Mouse (Mus musculus) mouse embryonic stem cell (cell line): ENCODE data around the gene Mamdc2.

ENCODE experiments used
- in situ Hi-C, 2 experiments: fragments of 300-500 bp; cut with MboI; formaldehyde crosslinking; loops; 1 replicate in 1 of 2; 3 replicates in 1 of 2; pipeline ENCODE4 v1.14.3; 2019 to 2020; ENCODE audit warnings: low sequenced_read_pairs in 2 of 2, low pct_unique_long_range_greater_than_20kb in 1 of 2, mixed read lengths in 1 of 2; ENCODE audit not compliant: unreplicated experiment in 1 of 2

The Mamdc2 gene

DNA sequence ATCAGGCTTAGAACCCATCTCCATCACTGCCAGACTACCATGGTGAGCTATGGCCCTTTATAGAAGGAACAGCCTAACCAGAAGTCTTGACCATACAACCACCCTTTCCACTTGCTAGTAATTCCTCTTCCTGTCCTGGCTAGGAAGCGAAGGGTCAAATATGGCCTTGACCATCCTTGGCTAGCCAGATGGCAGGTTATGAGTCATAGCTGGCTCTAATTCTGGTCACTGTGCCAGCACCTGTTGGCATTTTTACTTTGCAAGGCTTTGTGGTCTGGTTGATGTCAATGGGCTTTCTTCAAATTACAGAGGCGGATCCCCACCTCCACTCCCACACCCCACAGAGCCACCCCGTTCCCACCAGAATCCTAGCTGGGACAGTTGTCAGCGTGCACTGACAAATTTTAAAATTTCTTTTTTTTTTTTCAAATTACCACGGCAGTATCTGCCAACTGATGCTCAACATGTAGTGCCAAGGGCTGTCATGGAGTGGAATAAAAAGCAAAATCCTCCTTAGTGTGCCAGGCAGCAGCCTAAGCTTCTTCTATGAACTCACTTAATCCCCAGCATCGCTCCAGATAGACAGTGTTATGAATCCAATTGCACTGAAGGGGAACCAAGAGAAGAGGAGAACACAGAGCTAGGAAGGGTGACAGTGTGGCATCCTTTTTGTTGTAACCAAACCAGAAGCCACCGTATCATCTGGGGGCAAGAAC, 73.1 kb downstream of the Mamdc2 start:
- in situ Hi-C loops: loop anchor here (5.0 kb wide), 1 partner anchor 147 kb away; no protein-coding TSS in a partner anchor

DNA sequence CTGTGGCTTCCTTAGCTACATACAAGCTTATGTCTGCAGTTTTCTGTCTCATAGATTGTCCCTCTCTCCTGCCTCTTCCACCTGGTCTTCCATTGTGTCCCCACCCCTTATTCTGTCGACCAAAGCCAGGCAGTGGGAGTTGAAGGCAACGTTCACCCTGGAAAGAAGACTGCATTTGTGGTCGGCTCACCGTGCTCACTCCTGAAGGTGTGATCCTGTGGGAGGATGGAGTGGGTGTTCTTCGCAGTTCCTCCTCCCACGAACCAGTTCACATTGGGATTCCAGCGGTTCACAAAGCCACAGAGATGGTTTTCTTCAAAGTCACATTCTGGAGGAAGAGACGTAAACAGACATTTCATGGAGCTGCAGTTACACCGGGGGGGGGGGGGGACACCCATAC, 74.5 kb downstream of the Mamdc2 start:
- in situ Hi-C loops: loop anchor here (5.0 kb wide), 1 partner anchor 149 kb away; no protein-coding TSS in a partner anchor

GRCm38 (mm10) chr19:23373287-23373686, 75.0 kb downstream of the Mamdc2 start:
- in situ Hi-C loops: loop anchor here (5.0 kb wide), 1 partner anchor 149 kb away; no protein-coding TSS in a partner anchor

DNA sequence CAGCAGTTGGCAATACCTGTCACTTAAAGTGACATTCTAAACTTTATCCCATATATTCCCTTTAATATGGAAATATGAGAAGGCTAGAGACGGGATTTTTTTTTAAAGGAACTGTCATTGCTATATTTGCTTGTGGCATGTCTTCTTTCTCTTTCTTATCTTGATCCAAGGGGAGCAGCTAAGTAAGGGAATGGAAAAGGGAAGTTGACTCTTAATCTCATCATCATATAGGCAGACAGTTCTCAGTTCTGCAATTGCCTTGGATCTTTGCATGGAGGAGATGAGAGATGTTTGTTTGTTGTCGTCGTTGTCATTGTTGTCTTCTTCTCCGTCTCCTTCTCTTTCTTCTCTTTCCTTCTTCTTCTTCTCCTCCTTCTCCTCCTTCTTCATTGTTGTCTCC, 79.0 kb downstream of the Mamdc2 start:
- in situ Hi-C loops: no loop called here

GRCm38 (mm10) chr19:23362006-23362405, 86.2 kb downstream of the Mamdc2 start:
- in situ Hi-C loops: no loop called here

- in situ Hi-C loops: no loop called here
These were observed 87.1 kb downstream of the Mamdc2 start for GRCm38 (mm10) chr19:23361124-23361523.

DNA sequence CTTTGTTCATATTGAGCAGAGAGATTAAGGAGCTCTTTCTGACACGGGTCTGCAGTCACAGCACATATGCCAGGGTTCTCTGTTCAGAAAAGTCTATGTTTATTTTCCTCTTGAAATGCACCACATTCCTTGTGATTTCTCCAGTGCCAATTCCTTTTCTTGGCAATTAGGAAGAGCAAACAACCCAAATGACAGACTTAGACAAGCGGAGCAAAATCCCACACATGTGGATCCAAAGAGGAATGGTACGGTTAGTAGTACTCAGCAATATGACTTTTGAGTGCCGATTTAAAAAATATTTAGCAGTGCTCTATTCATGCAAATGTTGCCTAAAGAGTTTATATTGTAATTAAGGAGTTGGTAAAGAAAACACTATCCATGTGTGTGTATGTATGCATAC, 87.7 kb downstream of the Mamdc2 start:
- in situ Hi-C loops: no loop called here

- in situ Hi-C loops: no loop called here
These were observed 91.0 kb downstream of the Mamdc2 start for GRCm38 (mm10) chr19:23357253-23357652.

DNA sequence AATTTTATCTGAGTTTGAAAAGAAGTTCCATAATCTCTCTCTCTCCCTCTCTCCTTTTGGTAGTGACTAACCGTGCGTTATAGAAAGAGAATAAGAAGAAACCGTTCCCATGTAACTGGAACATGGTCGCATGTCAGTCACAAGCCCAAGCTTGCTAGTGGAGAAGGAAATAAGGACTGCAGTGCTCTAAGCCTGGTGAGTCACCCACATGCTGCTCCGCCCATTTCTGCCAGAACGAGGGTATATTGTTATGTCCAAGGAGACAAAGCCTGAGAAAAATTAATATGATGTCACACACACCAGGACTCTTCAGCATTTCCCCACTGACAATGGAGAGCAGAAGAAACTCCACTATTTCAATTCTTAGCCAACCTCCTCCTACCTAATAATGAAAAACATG, 93.5 kb downstream of the Mamdc2 start:
- in situ Hi-C loops: no loop called here

- in situ Hi-C loops: no loop called here
These were observed 94.3 kb downstream of the Mamdc2 start for GRCm38 (mm10) chr19:23353881-23354401.

- in situ Hi-C loops: no loop called here
These were observed 95.1 kb downstream of the Mamdc2 start for GRCm38 (mm10) chr19:23353161-23353560.

GRCm38 (mm10) chr19:23351808-23352491, 96.3 kb downstream of the Mamdc2 start:
- in situ Hi-C loops: no loop called here

GRCm38 (mm10) chr19:23349930-23350329, 98.3 kb downstream of the Mamdc2 start:
- in situ Hi-C loops: no loop called here

DNA sequence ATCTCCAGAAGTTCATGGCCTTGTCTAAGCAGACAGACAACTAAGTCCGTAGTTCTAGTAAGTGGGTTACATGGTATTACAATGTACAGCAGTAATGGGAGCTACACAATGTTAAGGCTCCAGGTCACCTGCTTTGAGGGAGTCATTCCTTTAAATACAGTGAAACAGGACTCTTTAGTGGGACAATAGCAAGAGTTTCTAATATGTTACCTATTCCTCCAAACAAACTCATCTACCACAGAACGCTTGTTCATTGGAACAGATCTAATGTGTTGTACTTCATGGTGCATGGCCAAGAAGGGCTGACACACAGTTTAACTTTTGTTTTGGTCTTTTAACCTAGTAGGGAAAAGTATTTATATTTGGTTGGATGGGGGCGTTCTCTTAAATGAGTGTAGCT, 105.5 kb downstream of the Mamdc2 start:
- in situ Hi-C loops: no loop called here

GRCm38 (mm10) chr19:23332883-23333282, 115.4 kb downstream of the Mamdc2 start:
- in situ Hi-C loops: no loop called here

DNA sequence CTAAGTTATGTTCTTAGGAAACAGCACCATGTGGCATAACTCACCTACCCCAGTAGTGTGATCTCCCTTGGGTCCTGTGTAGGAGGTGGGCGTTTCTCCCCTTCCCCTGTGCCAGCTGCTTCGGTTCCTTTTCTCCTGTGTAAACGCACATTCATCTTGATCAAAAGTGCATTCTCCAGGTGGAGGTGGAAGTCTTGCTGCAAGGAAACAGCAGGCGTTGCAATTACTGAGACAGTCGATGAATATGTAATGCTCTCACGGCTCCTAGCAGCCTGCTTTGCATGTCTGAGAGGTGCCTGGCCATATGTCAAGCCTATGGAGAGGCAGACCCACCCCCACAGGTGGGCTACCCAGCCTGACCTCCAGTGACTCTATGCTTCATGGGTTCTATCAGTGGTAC, 117.4 kb downstream of the Mamdc2 start:
- in situ Hi-C loops: no loop called here

DNA sequence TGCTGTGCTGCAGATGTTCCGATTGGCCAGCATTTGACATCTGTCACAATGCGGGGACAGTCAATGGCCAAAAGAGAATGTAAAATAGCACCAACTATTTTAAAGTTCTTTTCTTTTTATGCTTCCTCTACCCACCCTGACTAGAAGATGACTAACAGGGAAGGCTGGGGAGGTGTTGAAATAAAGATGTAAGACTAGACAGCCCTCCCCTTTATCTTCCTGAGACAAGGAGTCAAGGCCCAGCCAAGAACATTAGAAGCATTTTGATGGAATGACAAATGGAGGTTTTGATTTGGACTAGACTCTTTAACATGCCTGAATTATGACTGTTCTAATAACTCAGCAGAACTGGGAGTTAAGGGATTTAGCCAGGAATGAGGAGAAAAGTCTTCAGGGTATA, 118.9 kb downstream of the Mamdc2 start:
- in situ Hi-C loops: no loop called here

- in situ Hi-C loops: no loop called here
These were observed 121.1 kb downstream of the Mamdc2 start for GRCm38 (mm10) chr19:23327056-23327640.

DNA sequence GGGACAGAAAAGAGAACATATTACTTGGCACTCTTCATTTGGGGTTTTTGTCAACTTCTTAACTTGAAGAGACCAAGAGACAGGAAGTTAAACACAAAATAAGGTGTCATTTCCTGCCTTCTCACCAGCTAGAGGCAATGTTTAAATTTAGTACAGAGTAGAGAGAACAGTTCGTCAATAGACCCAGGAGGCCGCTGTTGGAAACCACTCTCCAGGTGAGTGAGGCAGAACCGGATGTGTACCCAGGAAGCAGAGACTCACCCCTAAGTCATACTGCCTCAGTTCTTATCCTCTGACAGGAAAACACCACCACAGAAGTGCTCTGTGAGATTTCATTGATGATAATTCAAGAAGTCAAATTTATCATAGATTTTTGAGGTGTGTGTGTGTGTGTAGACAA, 125.1 kb downstream of the Mamdc2 start:
- in situ Hi-C loops: no loop called here
